Mouse (Mus musculus): ENCODE results near the gene Stx18. TPM values are rescaled to one million over a fixed set of nuclear protein-coding genes. Genes with fewer than 3 reads are reported as not detected.

Gene Stx18
- total RNA-seq, 2 experiments from 2014 or later, result 14.5 to 15.8 TPM

Other genes starting within 250 kb of the Stx18 start
- 1 to 10 TPM; 2.7 TPM for gene Msx1, start 214.2 kb upstream of the Stx18 start, total RNA-seq (2021)
- 1 to 10 TPM; 3.2 TPM for gene Nsg1, start 121.2 kb downstream of the Stx18 start, total RNA-seq (2021)
- 1 to 10 TPM; 2.4 to 2.6 TPM for gene Zbtb49, start 181.7 kb downstream of the Stx18 start, total RNA-seq (2021)
- gene Lyar, start 181.7 kb downstream of the Stx18 start, total RNA-seq (2021), result 10 to 100 TPM; 15.5 to 17.4 TPM
- 1 to 10 TPM; 6.1 to 8.1 TPM for gene Tmem128, start 221.4 kb downstream of the Stx18 start, total RNA-seq (2021)
- gene Otop1, start 237.2 kb downstream of the Stx18 start, total RNA-seq (2021), result under 1 TPM; 0.36 to 0.38 TPM

Measured in gastrocnemius, postnatal 25 days (tissue).